Mouse (Mus musculus): ENCODE measurements around the gene Zdhhc11. TPM values are rescaled to one million over a fixed set of nuclear protein-coding genes. Genes with fewer than 3 reads are reported as not detected.
"Not testable (repeated sequence)": the region's sequence is repeated elsewhere in the genome, so short reads cannot be mapped to it uniquely, and the experiment has no call there.

Zdhhc11 gene
- polyA plus RNA-seq, 1 experiment from 2014 or later = not detected

GRCm38 (mm10) chr13:73970545-73971448, 7.1 kb downstream of the Zdhhc11 start:
- no peaks in the 10 kb centered on the region for H3K9me3 ChIP-seq
- ATAC-seq (ENCODE audit: low read depth) = peak; percentile 88
- H3K4me3 ChIP-seq = no peak overlapping the region
- 45% methylated on average over 12 of the region's 12 CpGs for WGBS
- no peaks in the 10 kb centered on the region for H3K36me3 ChIP-seq
- H3K4me2 ChIP-seq = no peak overlapping the region
- H3K27me3 ChIP-seq = no peaks in the 10 kb centered on the region
- H3K9ac ChIP-seq = no peak overlapping the region
- H3K4me1 ChIP-seq (replicated peaks) = no peaks in the 10 kb centered on the region
- no peak overlapping the region for H3K27ac ChIP-seq (replicated peaks)

DNA sequence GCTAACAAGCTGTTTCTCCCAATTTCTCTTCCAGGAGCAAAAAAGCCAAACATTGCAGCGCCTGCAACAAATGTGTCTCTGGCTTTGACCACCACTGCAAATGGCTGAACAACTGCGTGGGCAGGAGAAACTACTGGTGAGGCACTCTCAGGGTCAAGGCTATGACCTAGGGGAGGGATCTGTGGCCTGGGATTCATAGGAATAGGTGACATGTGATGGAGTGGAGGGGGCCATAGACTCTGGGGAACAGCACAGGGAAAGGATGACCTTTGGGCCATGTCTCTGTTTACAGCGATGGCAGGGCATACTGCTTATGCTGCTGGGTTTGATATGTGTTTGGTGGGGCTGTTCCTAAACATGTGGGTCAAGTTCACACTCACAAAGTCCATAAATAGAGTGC, 10.9 kb downstream of the Zdhhc11 start:
- Histone ChIP-seq H3K9ac (no peak overlapping the region), H3K27me3 (no peaks in the 10 kb centered on the region), H3K4me1 (replicated peaks) (no peaks in the 10 kb centered on the region), H3K4me2 (no peak overlapping the region), H3K36me3 (no peaks in the 10 kb centered on the region), H3K4me3 (no peak overlapping the region), H3K27ac (replicated peaks) (no peak overlapping the region), H3K9me3 (no peaks in the 10 kb centered on the region)
- WGBS = 82% methylated on average over 3 of the region's 3 CpGs
- no peak for ATAC-seq (ENCODE audit: low read depth)

GRCm38 (mm10) chr13:73976935-73977334, 13.3 kb downstream of the Zdhhc11 start:
- Histone ChIP-seq H3K9ac (no peak overlapping the region), H3K27me3 (no peaks in the 10 kb centered on the region), H3K27ac (replicated peaks) (no peak overlapping the region), H3K4me1 (replicated peaks) (no peaks in the 10 kb centered on the region), H3K4me3 (no peak overlapping the region), H3K4me2 (no peak overlapping the region), H3K36me3 (no peaks in the 10 kb centered on the region), H3K9me3 (no peaks in the 10 kb centered on the region)
- no peak for ATAC-seq (ENCODE audit: low read depth)
- WGBS = 88% methylated on average over 5 of the region's 5 CpGs

DNA sequence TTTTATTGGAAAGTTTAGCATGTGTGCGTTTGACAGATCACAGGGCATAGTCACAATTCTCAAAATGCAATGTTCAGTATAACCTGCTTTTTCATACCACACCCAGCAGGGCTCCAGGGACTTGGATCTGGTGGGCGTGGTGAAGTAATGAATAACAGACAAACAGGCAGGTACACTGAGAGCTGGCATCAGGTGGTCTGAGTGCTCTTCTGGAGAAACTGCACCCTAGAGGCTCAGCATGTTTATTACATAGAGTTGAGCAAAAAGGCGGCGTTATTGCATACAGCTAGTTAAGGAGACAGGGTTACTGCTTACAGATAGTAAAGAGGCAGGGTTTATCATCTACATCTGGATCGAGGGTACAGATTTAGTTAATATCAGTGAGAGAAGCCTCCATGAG, 26.7 kb downstream of the Zdhhc11 start:
- no peaks in the 10 kb centered on the region for H3K9me3 ChIP-seq
- WGBS = 76% methylated on average over 5 of the region's 5 CpGs
- H3K4me3 ChIP-seq = no peak overlapping the region
- no peak overlapping the region for H3K9ac ChIP-seq
- H3K27ac ChIP-seq (replicated peaks) = no peak overlapping the region
- no peaks in the 10 kb centered on the region for H3K27me3 ChIP-seq
- no peaks in the 10 kb centered on the region for H3K4me1 ChIP-seq (replicated peaks)
- no peaks in the 10 kb centered on the region for H3K36me3 ChIP-seq
- no peak for ATAC-seq (ENCODE audit: low read depth)
- no peak overlapping the region for H3K4me2 ChIP-seq

GRCm38 (mm10) chr13:73990761-73991160, 27.1 kb downstream of the Zdhhc11 start:
- no peak overlapping the region for H3K9ac ChIP-seq
- H3K9me3 ChIP-seq = no peaks in the 10 kb centered on the region
- no peaks in the 10 kb centered on the region for H3K4me1 ChIP-seq (replicated peaks)
- H3K36me3 ChIP-seq = no peaks in the 10 kb centered on the region
- no peak overlapping the region for H3K4me2 ChIP-seq
- H3K4me3 ChIP-seq = no peak overlapping the region
- no peaks in the 10 kb centered on the region for H3K27me3 ChIP-seq
- no peak for ATAC-seq (ENCODE audit: low read depth)
- WGBS = 73% methylated on average over 2 of the region's 2 CpGs
- H3K27ac ChIP-seq (replicated peaks) = no peak overlapping the region

DNA sequence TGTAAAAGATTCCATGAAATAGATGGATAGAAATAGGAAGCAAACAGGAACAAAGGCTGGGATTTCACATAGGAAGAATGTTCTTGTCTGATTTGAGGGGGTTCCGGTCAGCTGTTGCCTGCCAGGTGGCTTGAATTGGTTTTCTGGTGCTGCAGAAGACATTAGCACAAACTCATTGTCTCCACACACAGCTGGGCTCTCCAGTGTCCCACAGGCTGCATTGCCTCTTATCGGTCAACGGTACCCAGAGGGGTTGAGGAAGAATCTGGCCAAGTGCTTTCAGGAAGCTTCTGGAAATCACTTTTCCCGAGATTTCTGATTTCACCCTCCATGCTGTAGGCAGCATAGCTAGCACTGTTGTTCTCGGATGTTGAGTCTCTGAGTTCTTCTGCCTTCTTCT, 27.6 kb downstream of the Zdhhc11 start:
- H3K27ac ChIP-seq (replicated peaks) = no peak overlapping the region
- no peak overlapping the region for H3K4me2 ChIP-seq
- no peak for ATAC-seq (ENCODE audit: low read depth)
- H3K27me3 ChIP-seq = no peaks in the 10 kb centered on the region
- no peak overlapping the region for H3K9ac ChIP-seq
- no peaks in the 10 kb centered on the region for H3K36me3 ChIP-seq
- H3K4me1 ChIP-seq (replicated peaks) = no peaks in the 10 kb centered on the region
- H3K9me3 ChIP-seq = no peaks in the 10 kb centered on the region
- H3K4me3 ChIP-seq = no peak overlapping the region
- WGBS = 81% methylated on average over 5 of the region's 5 CpGs

- H3K27me3 ChIP-seq = 0 out of 2 replicates have a peak, but pooled peaks cover 3% of the 10 kb centered on the region
- no peak for ATAC-seq (ENCODE audit: low read depth)
- no peak overlapping the region for H3K27ac ChIP-seq (replicated peaks)
- 83% methylated on average over 4 of the region's 4 CpGs for WGBS
- H3K4me2 ChIP-seq = no peak overlapping the region
- no peaks in the 10 kb centered on the region for H3K36me3 ChIP-seq
- no peak overlapping the region for H3K4me3 ChIP-seq
- no peaks in the 10 kb centered on the region for H3K9me3 ChIP-seq
- no peaks in the 10 kb centered on the region for H3K4me1 ChIP-seq (replicated peaks)
- H3K9ac ChIP-seq = no peak overlapping the region
Observed at GRCm38 (mm10) chr13:73996456-73996855, 32.8 kb downstream of the Zdhhc11 start.

GRCm38 (mm10) chr13:74000519-74000918, 36.9 kb downstream of the Zdhhc11 start:
- Histone ChIP-seq H3K4me3 (no peak overlapping the region), H3K27ac (replicated peaks) (no peak overlapping the region)
- no peak for ATAC-seq (ENCODE audit: low read depth)

GRCm38 (mm10) chr13:74000961-74001360, 37.3 kb downstream of the Zdhhc11 start:
- Histone ChIP-seq H3K9ac (no peak overlapping the region), H3K27ac (replicated peaks) (no peak overlapping the region), H3K4me3 (no peak overlapping the region), H3K4me2 (no peak overlapping the region), H3K4me1 (replicated peaks) (no peaks in the 10 kb centered on the region), H3K9me3 (no peaks in the 10 kb centered on the region), H3K36me3 (no peaks in the 10 kb centered on the region), H3K27me3 (peaks cover 6% of the 10 kb centered on the region)
- ATAC-seq (ENCODE audit: low read depth) = no peak
- 80% methylated on average over 6 of the region's 6 CpGs for WGBS

More at GRCm38 (mm10) chr13:74000519-74000918, 36.9 kb downstream of the Zdhhc11 start:
- no peaks in the 10 kb centered on the region for H3K4me1 ChIP-seq (replicated peaks)
- no peaks in the 10 kb centered on the region for H3K36me3 ChIP-seq
- no peak overlapping the region for H3K4me2 ChIP-seq
- no peaks in the 10 kb centered on the region for H3K9me3 ChIP-seq
- peaks cover 3% of the 10 kb centered on the region; the same call in 1 of the 2 replicates for H3K27me3 ChIP-seq
- no peak overlapping the region for H3K9ac ChIP-seq

DNA sequence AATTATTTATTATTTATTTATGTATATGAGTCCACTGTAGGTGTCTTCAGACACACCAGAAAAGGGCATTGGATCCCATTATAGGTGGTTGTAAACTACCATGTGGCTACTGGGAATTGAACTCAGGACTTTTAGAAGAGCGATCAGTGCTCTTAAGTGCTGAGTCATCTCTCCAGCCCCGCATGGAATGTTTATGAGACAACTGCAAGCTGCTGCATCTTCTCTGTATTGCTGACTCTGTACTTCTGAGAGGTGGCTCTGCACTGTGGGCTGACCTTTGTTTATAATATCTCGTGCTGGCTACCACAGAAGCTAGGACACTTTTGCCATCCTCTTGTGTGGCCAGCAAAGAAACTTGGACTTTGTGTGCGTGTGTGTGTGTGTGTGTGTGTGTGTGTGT, 37.8 kb downstream of the Zdhhc11 start:
- H3K27me3 ChIP-seq = peaks cover 11% of the 10 kb centered on the region
- H3K4me3 ChIP-seq = no peak overlapping the region
- H3K9me3 ChIP-seq = no peaks in the 10 kb centered on the region
- no peak overlapping the region for H3K4me2 ChIP-seq
- WGBS = 80% methylated on average over 4 of the region's 4 CpGs
- no peak overlapping the region for H3K9ac ChIP-seq
- H3K36me3 ChIP-seq = no peaks in the 10 kb centered on the region
- H3K27ac ChIP-seq (replicated peaks) = no peak overlapping the region
- H3K4me1 ChIP-seq (replicated peaks) = no peaks in the 10 kb centered on the region
- ATAC-seq (ENCODE audit: low read depth) = no peak

- H3K4me1 ChIP-seq (replicated peaks) = peaks cover 17% of the 10 kb centered on the region
- H3K4me2 ChIP-seq; H3K27ac ChIP-seq (replicated peaks); H3K4me3 ChIP-seq; ATAC-seq (ENCODE audit: low read depth); H3K9me3 ChIP-seq; H3K9ac ChIP-seq; H3K36me3 ChIP-seq: not testable (repeated sequence)
- H3K27me3 ChIP-seq = peaks cover 35% of the 10 kb centered on the region
- WGBS = 88% methylated on average over 4 of the region's 4 CpGs
Observed at GRCm38 (mm10) chr13:74006881-74007280, 43.2 kb downstream of the Zdhhc11 start.

DNA sequence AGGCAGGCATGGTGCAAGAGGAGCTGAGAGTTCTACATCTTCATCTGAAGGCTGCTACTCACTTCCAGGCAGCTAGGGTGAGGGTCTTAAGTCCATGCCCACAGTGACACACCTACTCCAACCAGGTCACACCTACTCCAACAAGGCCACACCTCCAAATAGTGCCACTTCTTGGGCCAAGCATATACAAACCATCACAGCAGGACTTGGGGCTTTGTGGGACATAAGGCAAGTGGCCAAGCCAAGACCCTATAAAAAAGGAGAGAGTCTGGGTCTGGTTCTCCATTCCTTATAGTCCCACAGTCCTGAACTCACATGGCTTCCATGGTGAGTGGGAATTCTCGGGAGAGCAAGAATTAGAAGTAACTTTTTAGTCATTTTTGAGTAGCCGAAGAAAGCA, 44.6 kb downstream of the Zdhhc11 start:
- H3K9ac ChIP-seq; H3K36me3 ChIP-seq; H3K4me3 ChIP-seq; H3K27ac ChIP-seq (replicated peaks); ATAC-seq (ENCODE audit: low read depth); H3K9me3 ChIP-seq: not testable (repeated sequence)
- Histone ChIP-seq H3K27me3 (peaks cover 35% of the 10 kb centered on the region), H3K4me2 (peak overlapping the region; percentile 89; the same call in 1 of the 2 replicates), H3K4me1 (replicated peaks) (peaks cover 17% of the 10 kb centered on the region)
- WGBS = 77% methylated on average over 2 of the region's 2 CpGs
